Mouse (Mus musculus) megakaryocyte, embryonic 14.5 days (primary cell): ENCODE measurements around the gene Hs3st2. TPM values are rescaled to one million over a fixed set of nuclear protein-coding genes. Genes with fewer than 3 reads are reported as not detected.

Experiments
- H3K27me3 ChIP-seq: replicated peaks from 2 replicates; pipeline ENCODE3; 2012; ENCODE audit warnings: inconsistent platforms
- H3K36me3 ChIP-seq: replicated peaks from 2 replicates; pipeline ENCODE3; 2012; ENCODE audit warnings: low read length, inconsistent platforms, mixed read lengths
- H3K4me1 ChIP-seq: 2 replicates; pipeline ENCODE4 v1.6.1; 2012; ENCODE audit warnings: inconsistent platforms
- H3K4me3 ChIP-seq: replicated peaks from 2 replicates; pipeline ENCODE3; 2012; ENCODE audit warnings: moderate library complexity, mild to moderate bottlenecking, inconsistent platforms
- H3K9me3 ChIP-seq: 2 replicates; pipeline ENCODE4 v1.6.1; 2012; ENCODE audit warnings: inconsistent platforms
- FLI1 ChIP-seq: IDR thresholded peaks from 2 replicates; pipeline ENCODE4 v1.6.1; 2012; ENCODE audit warnings: low read length, inconsistent platforms, mixed read lengths
- GATA1 ChIP-seq: IDR thresholded peaks from 3 replicates; pipeline ENCODE4 v1.6.1; 2012; ENCODE audit warnings: mixed read lengths, low read length, inconsistent platforms, borderline replicate concordance
- polyA plus RNA-seq: library from polyadenylated mRNA; stranded (reverse); fragments of >175 nt; gene quantifications from 2 replicates; pipeline ENCODE4 v1.2.3, GENCODE M21; 2012; ENCODE audit warnings: low replicate concordance; ENCODE audit not compliant: insufficient read depth

Hs3st2 gene
- polyA plus RNA-seq, 1 experiment, result not detected

DNA sequence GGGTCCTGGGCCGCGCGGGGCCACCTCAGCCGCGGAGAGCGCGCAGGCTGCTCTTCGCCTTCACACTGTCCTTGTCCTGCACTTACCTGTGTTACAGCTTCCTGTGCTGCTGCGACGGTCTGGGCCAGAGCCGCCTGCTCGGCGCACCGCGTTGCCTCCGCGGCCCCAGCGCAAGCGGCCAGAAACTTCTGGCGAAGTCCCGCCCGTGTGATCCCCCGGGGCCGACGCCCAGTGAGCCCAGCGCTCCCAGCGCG is 1.0 kb downstream of the Hs3st2 start:
- Histone ChIP-seq H3K36me3 (no peaks in the 10 kb centered on the region), H3K4me1 (peaks cover 15% of the 10 kb centered on the region), H3K4me3 (no peak overlapping the region), H3K9me3 (no peaks in the 10 kb centered on the region; the same call in 1 of the 2 replicates), H3K27me3 (peaks cover 52% of the 10 kb centered on the region)
- no peak for TF ChIP-seq FLI1
- TF ChIP-seq GATA1, result no peak

DNA sequence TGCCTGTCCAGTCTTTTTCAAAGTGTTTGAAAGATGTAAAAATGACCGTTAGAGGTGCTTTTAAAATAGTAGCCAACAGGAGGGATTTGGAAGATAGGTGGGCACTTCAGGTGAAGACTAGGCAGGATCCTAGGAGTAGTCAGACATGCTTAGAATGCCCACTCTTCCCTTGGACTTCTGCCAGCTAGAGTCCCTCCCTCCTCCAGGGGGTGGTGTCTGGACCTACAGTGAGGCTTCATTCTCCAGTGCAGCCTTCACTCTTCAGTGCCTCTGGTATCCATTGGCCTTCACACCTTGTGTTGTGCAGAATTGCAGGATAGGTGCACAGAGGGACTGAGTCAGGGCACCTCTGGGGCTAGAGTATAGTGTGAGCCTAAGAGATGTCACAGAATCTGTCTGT is 2.2 kb downstream of the Hs3st2 start:
- peaks cover 52% of the 10 kb centered on the region for H3K27me3 ChIP-seq
- no peak for TF ChIP-seq GATA1
- no peak for TF ChIP-seq FLI1
- H3K4me1 ChIP-seq, result peaks cover 15% of the 10 kb centered on the region
- no peaks in the 10 kb centered on the region; the same call in 1 of the 2 replicates for H3K9me3 ChIP-seq
- H3K4me3 ChIP-seq, result no peak overlapping the region
- H3K36me3 ChIP-seq, result no peaks in the 10 kb centered on the region

DNA sequence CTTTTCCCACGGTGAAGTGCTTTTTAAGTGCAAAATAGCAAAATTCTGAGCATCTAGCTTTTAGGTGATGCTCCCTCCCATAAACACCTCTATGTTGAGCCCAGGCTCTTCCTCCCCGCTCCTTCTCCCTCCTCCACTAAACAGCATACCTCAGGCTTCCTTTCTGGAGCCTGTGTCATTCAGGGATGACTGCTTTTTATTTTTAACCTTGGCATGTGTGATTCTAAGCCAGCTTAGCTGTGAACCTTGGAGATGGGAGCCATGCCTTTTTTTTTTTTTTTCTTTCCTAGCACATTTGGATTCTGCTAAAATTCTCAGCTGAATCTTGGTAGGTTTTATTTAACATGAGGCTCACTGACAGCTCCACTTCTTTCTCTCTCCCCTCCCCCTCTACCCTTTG is 3.2 kb downstream of the Hs3st2 start:
- no peak for TF ChIP-seq GATA1
- TF ChIP-seq FLI1, result no peak

DNA sequence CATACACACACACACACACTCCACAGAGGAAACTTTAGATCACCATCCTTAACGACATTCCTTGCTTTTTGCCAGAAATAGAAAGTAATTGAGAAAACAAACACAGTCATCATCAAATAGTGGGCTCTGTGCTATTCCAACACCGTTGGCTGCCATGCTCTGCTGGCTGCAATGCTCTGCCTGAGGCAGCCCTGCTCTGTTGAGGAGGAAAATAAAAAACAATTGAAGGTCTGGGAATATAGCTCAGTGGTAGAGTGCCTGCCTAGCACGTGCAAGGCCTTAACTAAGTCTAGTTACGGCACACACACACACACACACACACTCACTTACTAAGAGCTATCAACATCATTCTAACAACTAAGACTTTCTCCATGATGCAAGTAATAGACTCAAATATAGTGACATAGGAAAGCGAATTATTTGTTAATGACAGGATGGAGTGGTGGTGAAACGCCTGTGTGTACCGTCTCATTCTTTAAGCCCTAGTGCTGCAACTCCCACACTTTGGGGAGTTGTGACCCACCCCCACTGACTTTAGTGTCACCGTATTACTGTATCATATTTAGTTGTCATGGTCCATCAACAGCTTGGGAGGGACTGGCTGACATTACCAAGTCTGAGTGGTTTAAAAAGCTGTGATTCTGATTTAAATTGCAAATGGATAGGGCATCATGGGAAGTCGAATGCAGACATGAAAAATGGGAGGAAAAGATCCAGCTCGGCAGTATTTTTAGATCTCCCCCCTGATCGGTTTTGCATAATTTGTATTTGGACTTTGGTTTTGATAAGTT is 19.3 kb downstream of the Hs3st2 start:
- no peaks in the 10 kb centered on the region for H3K4me1 ChIP-seq
- no peaks in the 10 kb centered on the region for H3K36me3 ChIP-seq
- no peaks in the 10 kb centered on the region for H3K27me3 ChIP-seq
- no peak overlapping the region for H3K4me3 ChIP-seq
- no peak for TF ChIP-seq FLI1
- no peaks in the 10 kb centered on the region for H3K9me3 ChIP-seq

More for the DNA sequence above, 3.2 kb downstream of the Hs3st2 start:
- H3K9me3 ChIP-seq, result no peaks in the 10 kb centered on the region; the same call in 1 of the 2 replicates
- H3K4me3 ChIP-seq, result no peak overlapping the region
- no peaks in the 10 kb centered on the region for H3K36me3 ChIP-seq
- peaks cover 15% of the 10 kb centered on the region for H3K4me1 ChIP-seq
- peaks cover 54% of the 10 kb centered on the region for H3K27me3 ChIP-seq

DNA sequence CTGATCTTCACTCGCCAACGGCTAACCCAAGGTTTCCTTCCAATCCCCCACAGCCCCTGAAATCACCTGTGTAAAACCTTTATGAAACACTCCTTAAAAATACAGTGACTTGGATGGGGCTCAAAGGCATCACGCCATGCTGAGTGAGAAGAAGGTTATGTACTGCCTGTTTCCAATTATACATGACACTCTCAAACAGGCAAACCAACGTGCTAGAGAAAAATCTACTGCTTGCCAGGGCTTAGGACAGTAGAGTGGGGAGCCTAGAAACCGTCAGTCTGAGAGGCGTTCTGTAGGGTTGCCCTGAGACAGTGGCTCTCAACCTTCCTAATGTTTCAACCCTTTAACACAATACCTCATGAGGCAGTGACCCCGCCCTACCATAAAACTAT is 19.8 kb downstream of the Hs3st2 start:
- no peaks in the 10 kb centered on the region for H3K9me3 ChIP-seq
- no peak for TF ChIP-seq GATA1
- no peak for TF ChIP-seq FLI1
- H3K36me3 ChIP-seq, result no peaks in the 10 kb centered on the region
- H3K27me3 ChIP-seq, result no peaks in the 10 kb centered on the region
- H3K4me3 ChIP-seq, result no peak overlapping the region
- no peaks in the 10 kb centered on the region for H3K4me1 ChIP-seq

DNA sequence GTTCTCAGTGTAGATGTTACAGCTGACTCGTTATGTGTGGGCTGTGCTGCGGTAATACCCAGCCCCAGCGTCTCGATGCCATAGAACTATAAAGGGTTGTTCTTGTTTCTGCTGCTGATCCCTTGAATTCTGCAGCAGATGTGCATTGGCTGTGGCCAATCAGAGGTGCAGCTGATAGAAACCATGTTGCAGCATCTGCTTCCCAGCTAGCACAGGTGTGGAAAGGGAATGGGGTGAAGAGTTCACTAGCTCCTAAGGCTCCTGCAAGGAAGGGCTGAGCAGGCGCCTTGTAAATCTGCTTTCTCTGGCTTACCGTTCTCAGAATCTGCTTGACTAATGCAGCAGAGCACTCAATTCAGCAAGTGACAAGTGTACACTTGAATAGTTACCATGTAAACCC is 45.2 kb downstream of the Hs3st2 start:
- no peaks in the 10 kb centered on the region for H3K36me3 ChIP-seq
- peaks cover 4% of the 10 kb centered on the region for H3K9me3 ChIP-seq
- peaks cover 8% of the 10 kb centered on the region for H3K4me1 ChIP-seq
- TF ChIP-seq FLI1 (no peak), GATA1 (no peak)
- no peak overlapping the region for H3K4me3 ChIP-seq
- peaks cover 10% of the 10 kb centered on the region for H3K27me3 ChIP-seq

DNA sequence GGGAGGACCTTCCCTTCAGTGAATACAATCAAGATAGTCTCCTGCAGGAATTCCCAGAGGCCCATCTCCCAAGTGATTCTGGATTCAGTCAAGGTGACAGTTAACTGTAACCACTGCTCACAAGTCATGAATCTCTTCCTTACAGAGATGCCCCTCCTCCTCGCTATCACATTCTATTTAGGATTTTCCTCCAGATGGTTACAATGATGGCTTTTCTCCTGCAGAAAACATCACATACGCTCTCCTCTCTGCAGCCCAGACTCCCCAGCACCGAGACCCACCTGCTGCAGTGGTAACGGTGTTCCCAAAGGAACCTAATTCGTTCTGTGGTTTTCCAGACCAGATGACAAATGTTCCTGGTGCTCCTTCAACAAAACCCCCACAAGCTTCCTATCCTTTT is 49.5 kb downstream of the Hs3st2 start:
- no peak overlapping the region for H3K4me3 ChIP-seq
- H3K36me3 ChIP-seq, result no peaks in the 10 kb centered on the region
- H3K27me3 ChIP-seq, result peaks cover 12% of the 10 kb centered on the region
- peaks cover 8% of the 10 kb centered on the region for H3K4me1 ChIP-seq
- H3K9me3 ChIP-seq, result peaks cover 4% of the 10 kb centered on the region
- no peak for TF ChIP-seq GATA1
- TF ChIP-seq FLI1, result no peak

DNA sequence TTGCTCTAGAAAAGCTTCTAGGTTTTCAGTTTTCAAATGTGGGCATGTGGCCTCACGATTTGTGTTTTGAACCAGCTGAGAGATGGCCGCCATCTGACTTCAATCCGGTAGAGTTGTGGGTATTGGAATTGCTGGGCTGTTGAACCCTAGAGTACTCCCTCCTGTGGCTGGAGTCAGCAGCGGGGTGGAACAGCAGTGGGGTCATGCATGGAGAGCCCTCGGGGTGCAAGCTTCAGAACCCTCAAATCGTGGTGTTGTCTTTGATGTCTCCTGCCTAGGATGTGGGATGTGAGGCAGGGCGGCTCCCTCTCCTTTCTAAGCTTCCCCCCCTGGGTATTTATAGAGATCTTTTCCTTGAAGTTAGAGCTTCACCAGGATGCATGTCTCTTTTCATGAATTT is 52.7 kb downstream of the Hs3st2 start:
- peaks cover 6% of the 10 kb centered on the region for H3K4me1 ChIP-seq
- no peaks in the 10 kb centered on the region for H3K36me3 ChIP-seq
- no peak overlapping the region for H3K4me3 ChIP-seq
- no peaks in the 10 kb centered on the region for H3K9me3 ChIP-seq
- peaks cover 8% of the 10 kb centered on the region for H3K27me3 ChIP-seq
- TF ChIP-seq FLI1 (no peak), GATA1 (no peak)

DNA sequence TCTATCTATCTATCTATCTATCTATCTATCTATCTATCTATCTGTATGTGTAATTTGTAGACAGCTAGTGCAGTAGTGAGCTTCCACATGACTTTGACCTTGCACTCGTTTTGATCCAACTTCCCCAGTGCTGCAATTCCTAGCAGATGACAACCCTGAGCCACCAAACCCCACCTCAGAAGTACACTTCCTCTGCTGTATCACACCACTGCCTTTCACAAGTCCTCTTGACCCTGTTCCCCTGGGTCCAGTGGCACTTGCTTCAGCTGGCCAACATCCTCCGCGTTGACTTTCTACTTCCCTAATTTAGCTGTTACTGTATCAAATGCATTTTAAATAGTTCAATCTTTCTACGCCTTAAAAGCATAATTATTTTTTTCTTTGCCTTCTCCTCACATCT is 54.6 kb downstream of the Hs3st2 start:
- Histone ChIP-seq H3K36me3 (no peaks in the 10 kb centered on the region), H3K4me1 (peaks cover 6% of the 10 kb centered on the region), H3K4me3 (no peak overlapping the region), H3K27me3 (peaks cover 7% of the 10 kb centered on the region), H3K9me3 (no peaks in the 10 kb centered on the region)
- TF ChIP-seq GATA1 (no peak), FLI1 (no peak)

DNA sequence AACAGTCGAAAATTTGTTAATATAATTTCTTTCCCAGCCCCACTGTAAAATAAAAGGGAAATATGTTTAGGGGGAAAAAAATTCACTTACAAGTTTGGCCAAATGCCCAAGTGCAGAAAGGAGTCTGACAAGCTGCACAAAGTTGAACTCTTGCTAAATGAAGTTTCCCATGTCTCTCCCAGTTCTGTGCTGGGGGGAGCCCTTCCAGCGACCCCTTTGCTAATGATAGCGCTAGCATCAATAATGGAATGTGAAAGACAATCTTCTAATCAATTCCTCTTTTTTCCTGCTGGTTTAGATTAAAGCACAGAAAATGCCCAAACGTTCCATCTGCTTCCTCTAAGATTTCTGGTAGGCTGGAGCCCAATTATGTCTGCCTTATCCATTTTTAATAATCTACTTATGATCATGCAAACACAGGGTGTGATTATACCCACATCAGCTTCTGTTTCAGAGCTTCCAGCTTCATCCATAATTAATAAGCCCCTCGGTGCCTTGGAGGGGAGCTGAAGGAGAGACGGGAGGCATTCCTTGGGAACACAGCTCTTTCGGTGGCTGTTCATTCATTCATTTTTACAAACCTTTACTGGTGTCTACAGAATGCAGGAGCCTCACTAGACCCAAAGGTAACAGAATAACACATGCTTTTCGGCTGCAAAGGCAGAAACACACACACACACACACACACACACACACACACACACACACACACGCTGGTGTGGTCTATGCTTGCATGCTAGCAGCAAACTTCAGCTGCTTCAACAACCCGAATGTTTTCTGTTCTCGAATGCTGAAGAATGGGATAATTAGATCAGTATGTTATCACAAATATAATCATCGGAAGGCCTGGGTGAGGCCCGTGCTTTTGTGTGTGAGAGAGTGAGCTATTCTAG is 59.5 kb downstream of the Hs3st2 start:
- H3K9me3 ChIP-seq, result 0 out of 2 replicates have a peak, but pooled peaks cover 3% of the 10 kb centered on the region
- peaks cover 11% of the 10 kb centered on the region for H3K27me3 ChIP-seq

More for the DNA sequence above, 59.5 kb downstream of the Hs3st2 start:
- Histone ChIP-seq H3K36me3 (no peaks in the 10 kb centered on the region), H3K4me1 (peaks cover 6% of the 10 kb centered on the region), H3K4me3 (no peak overlapping the region)
- TF ChIP-seq GATA1, result no peak
- TF ChIP-seq FLI1, result no peak
